Mouse (Mus musculus): ENCODE measurements around the gene Usp36.

- no peak for TF ChIP-seq GATA1 (IDR thresholded peaks at IDR 0.05; ENCODE audit: borderline replicate concordance, low read length)
- no peak for TF ChIP-seq FLI1 (IDR thresholded peaks at IDR 0.05; ENCODE audit: low read length)
These were observed 31.5 kb upstream of the Usp36 start for GRCm38 (mm10) chr11:118321500-118321899.
